28 mouse cellular contexts compared by ENCODE assay signal in genomic region chr8:128431082-128431481, GRCm38 (mm10).
DNase-seq lines count a peak whose midpoint lies in the region; ATAC-seq lines count a peak whose summit lies in the region.
"Had no signal": no experiment of that assay in that cellular context is flagged by ENCODE, and none has a peak within 500 bp of the region (broad histone marks: within the 10 kb centered on the region; RNA-seq: fewer than 3 reads in every experiment).

No protein-coding gene starts in this region.

- no peak overlapping the region for H3K4me3 ChIP-seq in midbrain, embryonic 15.5 days
- H3K4me3 ChIP-seq: embryonic facial prominence, embryonic 12.5 days; embryonic facial prominence, embryonic 15.5 days; gastrocnemius, adult 2 months; heart, adult 2 months; heart, embryonic 10.5 days; heart, embryonic 13.5 days had no signal

- peak; percentile 86 for ATAC-seq in granulocyte monocyte progenitor cell, adult 5-6 weeks (replicated peaks; ENCODE audit: poor library complexity, severe bottlenecking)
- no peak for ATAC-seq in midbrain, embryonic 15.5 days (replicated peaks)
- ATAC-seq: forebrain, embryonic 14.5 days; forebrain, postnatal 0 days; hindbrain, postnatal 0 days; inflammation-experienced regulatory T-cells, adult 6 months; Patski had no signal

- intact Hi-C loops in gastrocnemius, postnatal 14 days (cut with DNase I; ENCODE audit: low total_unique reads) = no loop called here

- DNase-seq in 416B (ENCODE audit: low read depth) = peak; percentile 24
- DNase-seq in brain, adult 2 months (ENCODE audit: low read depth, low spot score) = peak; percentile 21
- DNase-seq in gastrocnemius, postnatal 14 days = no peak
- DNase-seq in left cerebral cortex, adult 9 months (ENCODE audit: low spot score in 2 of 2) = no peak
- DNase-seq: adrenal gland, postnatal 10 days; adrenal gland, postnatal 36 days; cerebellum, adult 18-20 months; cerebellum, adult 9-10 months; cerebellum, postnatal 14 days; forebrain, postnatal 0 days; gastrocnemius, adult 2 months; gastrocnemius, postnatal 25 days; heart, adult 2 months; heart, postnatal 14 days; heart, postnatal 4 days had no signal

- H3K9ac ChIP-seq in midbrain, embryonic 15.5 days = no peak overlapping the region
- H3K9ac ChIP-seq: embryonic facial prominence, embryonic 12.5 days; embryonic facial prominence, embryonic 15.5 days; forebrain, postnatal 0 days; heart, embryonic 13.5 days; hindbrain, embryonic 14.5 days had no signal

- no peak overlapping the region for H3K27ac ChIP-seq in midbrain, embryonic 15.5 days
- H3K27ac ChIP-seq: embryonic facial prominence, embryonic 12.5 days; embryonic facial prominence, embryonic 15.5 days; gastrocnemius, adult 2 months; heart, adult 2 months; heart, embryonic 10.5 days; heart, embryonic 13.5 days; hindbrain, embryonic 14.5 days; hindbrain, postnatal 0 days had no signal

- H3K4me2 ChIP-seq in midbrain, embryonic 15.5 days = no peak overlapping the region
- H3K4me2 ChIP-seq: embryonic facial prominence, embryonic 12.5 days; embryonic facial prominence, embryonic 15.5 days; heart, embryonic 13.5 days; hindbrain, embryonic 14.5 days had no signal

- H3K4me1 ChIP-seq in midbrain, embryonic 15.5 days = no peaks in the 10 kb centered on the region
- H3K4me1 ChIP-seq: embryonic facial prominence, embryonic 12.5 days; embryonic facial prominence, embryonic 15.5 days had no signal

- peaks cover 17% of the 10 kb centered on the region; the same call in 1 of the 2 replicates for H3K36me3 ChIP-seq in midbrain, embryonic 15.5 days (replicated peaks)
- H3K36me3 ChIP-seq: G1E had no signal

- no peaks in the 10 kb centered on the region for H3K27me3 ChIP-seq in midbrain, embryonic 15.5 days (replicated peaks)
- H3K27me3 ChIP-seq: CH12.LX; embryonic facial prominence, embryonic 12.5 days; embryonic facial prominence, embryonic 15.5 days; heart, embryonic 13.5 days; Patski had no signal

- 97% methylated on average over 1 of the region's 1 CpGs for WGBS in midbrain, embryonic 15.5 days

- no peaks in the 10 kb centered on the region for H3K9me3 ChIP-seq in midbrain, embryonic 15.5 days
- H3K9me3 ChIP-seq: embryonic facial prominence, embryonic 12.5 days; embryonic facial prominence, embryonic 15.5 days; G1E; heart, embryonic 10.5 days; heart, embryonic 13.5 days had no signal

Comparison
In these comparisons a context has a peak if more than half of its experiments do, and no peak if none do; other contexts are left out.
1. DNase-seq: peak in 416B (single experiment) and brain, adult 2 months (single experiment); none in gastrocnemius, postnatal 14 days (single experiment) and left cerebral cortex, adult 9 months (0 of 2).